Mouse (Mus musculus) C2C12 (cell line): ENCODE measurements at regions not wholly inside any gene's neighbourhood (a gene's known extent, or its start where the extent isn't known, plus 50 kb on each side); places are given as distances from the start of the nearest gene placed in this dataset. TPM values are rescaled to one million over a fixed set of nuclear protein-coding genes. Genes with fewer than 3 reads are reported as not detected.

Experiments used
- H3K27me3 ChIP-seq: one replicate; pipeline ENCODE4 v1.6.1; 2011; ENCODE audit not compliant: control insufficient read depth, insufficient read depth, insufficient read length
- H3K36me3 ChIP-seq: one replicate; pipeline ENCODE4 v1.6.1; 2011; ENCODE audit not compliant: control insufficient read depth, insufficient read depth
- H3K4me3 ChIP-seq: one replicate; pipeline ENCODE4 v1.5.1; 2011; ENCODE audit warnings: mild to moderate bottlenecking, control low read depth; ENCODE audit not compliant: poor library complexity, insufficient read depth, severe bottlenecking
- H3K79me2 ChIP-seq: one replicate; pipeline ENCODE4 v1.6.1; 2011; ENCODE audit not compliant: control insufficient read depth, insufficient read depth
- H3K79me3 ChIP-seq: one replicate; pipeline ENCODE4 v1.6.1; 2011; ENCODE audit warnings: low read depth, control low read depth
- H3ac ChIP-seq: one replicate; pipeline ENCODE3; 2011; ENCODE audit warnings: low read depth; ENCODE audit not compliant: control insufficient read depth, insufficient read length
- CEBPB ChIP-seq: IDR thresholded peaks from one replicate; pipeline ENCODE4 v1.6.1; 2011; ENCODE audit warnings: low read depth, mild to moderate bottlenecking, control low read depth, moderate library complexity
- CTCF ChIP-seq: IDR thresholded peaks from one replicate; pipeline ENCODE4 v1.5.1; 2011; ENCODE audit not compliant: control insufficient read depth, insufficient read depth, insufficient read length
- FOSL1 ChIP-seq: IDR thresholded peaks from one replicate; pipeline ENCODE4 v1.8.0; 2011; ENCODE audit warnings: mild to moderate bottlenecking, low read length; ENCODE audit not compliant: poor library complexity, insufficient read depth, severe bottlenecking
- MAX ChIP-seq: IDR thresholded peaks from one replicate; pipeline ENCODE4 v1.6.1; 2011; ENCODE audit warnings: mild to moderate bottlenecking, control low read depth
- MYOD1 ChIP-seq: IDR thresholded peaks from one replicate; pipeline ENCODE4 v1.6.1; 2011; ENCODE audit warnings: low read depth; ENCODE audit not compliant: control insufficient read depth, insufficient read length
- MYOG ChIP-seq: IDR thresholded peaks from one replicate; pipeline ENCODE4 v1.6.1; 2011; ENCODE audit not compliant: control insufficient read depth, insufficient read length; ENCODE audit errors: extremely low read depth
- USF1 ChIP-seq: IDR thresholded peaks from one replicate; pipeline ENCODE4 v1.6.1; 2011; ENCODE audit warnings: low read depth, mild to moderate bottlenecking, control low read depth, moderate library complexity
- microRNA-seq: library from miRNA; unstranded; fragments of <30 nt; microRNA quantifications from one replicate; pipeline ENCODE4, GENCODE M21; 2019; ENCODE audit warnings: borderline microRNAs expressed

GRCm38 (mm10) chr17:82134843-82135242, 396.7 kb upstream of the Slc8a1 start:
- Histone ChIP-seq H3ac (no peak overlapping the region), H3K79me3 (no peaks in the 10 kb centered on the region), H3K36me3 (no peaks in the 10 kb centered on the region), H3K79me2 (no peaks in the 10 kb centered on the region), H3K27me3 (no peaks in the 10 kb centered on the region), H3K4me3 (no peak overlapping the region)
- no peak for TF ChIP-seq CEBPB

GRCm38 (mm10) chr17:82132941-82133340, 394.8 kb upstream of the Slc8a1 start:
- no peaks in the 10 kb centered on the region for H3K79me3 ChIP-seq
- no peaks in the 10 kb centered on the region for H3K79me2 ChIP-seq
- no peaks in the 10 kb centered on the region for H3K36me3 ChIP-seq
- TF ChIP-seq CEBPB (no peak), MYOD1 (no peak), CTCF (no peak), MYOG (no peak), USF1 (no peak)
- H3ac ChIP-seq = no peak overlapping the region
- no peaks in the 10 kb centered on the region for H3K27me3 ChIP-seq
- H3K4me3 ChIP-seq = no peak overlapping the region

DNA sequence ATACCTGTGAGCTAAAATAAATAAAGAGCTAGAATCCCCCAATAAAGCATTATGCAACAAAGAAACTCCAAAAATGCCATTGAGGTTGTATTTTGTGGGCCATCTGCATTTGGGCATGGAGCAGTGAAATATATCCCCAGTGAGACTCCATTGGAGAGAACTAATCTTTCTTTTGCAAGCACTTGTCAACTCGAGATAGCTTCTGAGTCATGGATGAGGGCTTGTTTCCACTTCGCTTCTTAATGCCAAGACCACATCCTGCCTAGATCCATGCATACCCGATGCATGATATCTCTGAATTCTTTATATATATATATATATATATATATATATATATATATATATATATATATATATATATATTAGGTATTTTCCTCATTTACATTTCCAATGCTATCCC, 349.0 kb upstream of the Slc8a1 start:
- no peak overlapping the region for H3K4me3 ChIP-seq
- no peaks in the 10 kb centered on the region for H3K79me2 ChIP-seq
- TF ChIP-seq MYOG (no peak), USF1 (no peak), MAX (no peak), MYOD1 (no peak), CEBPB (no peak)
- H3ac ChIP-seq = no peak overlapping the region
- H3K79me3 ChIP-seq = no peaks in the 10 kb centered on the region
- no peaks in the 10 kb centered on the region for H3K36me3 ChIP-seq
- H3K27me3 ChIP-seq = no peaks in the 10 kb centered on the region

DNA sequence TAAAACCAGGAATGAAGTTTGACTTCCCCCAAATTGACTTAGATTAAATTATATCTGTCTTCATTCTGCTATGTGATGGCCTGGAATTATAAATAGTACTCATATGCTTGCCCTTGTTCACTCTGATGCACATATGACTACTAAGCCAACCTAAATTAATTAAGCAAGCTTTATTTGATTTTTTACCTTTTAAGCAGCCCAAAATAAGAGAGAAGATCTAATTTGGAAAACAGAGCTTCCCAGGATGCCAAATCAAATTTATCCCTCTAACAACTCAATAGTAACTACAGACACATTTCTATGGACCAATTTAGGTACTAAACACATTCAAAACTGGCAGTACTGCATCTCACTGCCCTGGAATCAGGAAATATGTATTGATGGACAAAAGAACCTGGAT, 342.1 kb upstream of the Slc8a1 start:
- H3K4me3 ChIP-seq = no peak overlapping the region
- no peaks in the 10 kb centered on the region for H3K79me2 ChIP-seq
- H3ac ChIP-seq = no peak overlapping the region
- TF ChIP-seq CEBPB = no peak
- TF ChIP-seq MYOD1 = no peak
- TF ChIP-seq USF1 = no peak
- no peak for TF ChIP-seq FOSL1
- TF ChIP-seq CTCF = no peak
- no peak for TF ChIP-seq MYOG
- no peak for TF ChIP-seq MAX
- no peaks in the 10 kb centered on the region for H3K79me3 ChIP-seq
- no peaks in the 10 kb centered on the region for H3K27me3 ChIP-seq
- no peaks in the 10 kb centered on the region for H3K36me3 ChIP-seq

Small RNAs in the stretch of these regions (microRNA-seq; reads per million reads assigned to microRNA genes)
- not detected for gene Gm23400
- gene Gm27359 = not detected
